Mouse (Mus musculus): ENCODE results near the gene Gspt2. TPM values are rescaled to one million over a fixed set of nuclear protein-coding genes. Genes with fewer than 3 reads are reported as not detected.
A peak's percentile ranks its signal among the peaks of the same experiment; 100 is the strongest.
"Not testable (repeated sequence)": the region's sequence is repeated elsewhere in the genome, so short reads cannot be mapped to it uniquely, and the experiment has no call there.

Gspt2 gene
- total RNA-seq (2021): under 1 TPM; 0.65 to 0.75 TPM

DNA sequence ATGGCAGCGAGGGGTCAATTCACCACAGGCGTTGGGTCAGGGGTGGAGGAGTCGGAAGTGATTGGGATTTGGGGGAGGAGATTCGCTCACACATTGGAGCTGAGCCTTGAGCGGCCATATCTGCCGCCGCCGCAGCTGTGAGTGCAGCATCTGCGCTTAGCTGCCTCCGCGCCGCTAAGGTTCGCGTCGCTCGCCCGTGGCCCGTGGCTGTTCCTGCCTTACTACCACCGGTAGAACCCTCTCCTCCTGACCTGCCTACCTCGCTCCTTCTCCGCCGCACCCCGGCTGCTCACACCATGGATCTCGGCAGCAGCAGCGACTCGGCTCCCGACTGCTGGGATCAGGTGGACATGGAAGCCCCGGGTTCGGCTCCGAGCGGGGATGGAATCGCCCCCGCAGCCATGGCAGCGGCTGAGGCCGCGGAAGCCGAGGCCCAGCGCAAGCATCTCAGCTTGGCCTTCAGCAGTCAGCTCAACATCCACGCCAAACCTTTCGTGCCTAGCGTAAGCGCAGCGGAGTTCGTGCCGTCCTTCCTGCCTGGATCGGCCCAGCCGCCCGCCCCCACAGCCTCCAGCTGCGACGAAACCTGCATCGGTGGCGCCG, at the start of gene Gspt2:
Gene Gspt2 (plus strand): TSS at position 109 of the 603 bp plus-strand sequence.
- peak; percentile 18 to 21 for DNase-seq
- intact Hi-C loops (cut with DNase I): no loop called here

DNA sequence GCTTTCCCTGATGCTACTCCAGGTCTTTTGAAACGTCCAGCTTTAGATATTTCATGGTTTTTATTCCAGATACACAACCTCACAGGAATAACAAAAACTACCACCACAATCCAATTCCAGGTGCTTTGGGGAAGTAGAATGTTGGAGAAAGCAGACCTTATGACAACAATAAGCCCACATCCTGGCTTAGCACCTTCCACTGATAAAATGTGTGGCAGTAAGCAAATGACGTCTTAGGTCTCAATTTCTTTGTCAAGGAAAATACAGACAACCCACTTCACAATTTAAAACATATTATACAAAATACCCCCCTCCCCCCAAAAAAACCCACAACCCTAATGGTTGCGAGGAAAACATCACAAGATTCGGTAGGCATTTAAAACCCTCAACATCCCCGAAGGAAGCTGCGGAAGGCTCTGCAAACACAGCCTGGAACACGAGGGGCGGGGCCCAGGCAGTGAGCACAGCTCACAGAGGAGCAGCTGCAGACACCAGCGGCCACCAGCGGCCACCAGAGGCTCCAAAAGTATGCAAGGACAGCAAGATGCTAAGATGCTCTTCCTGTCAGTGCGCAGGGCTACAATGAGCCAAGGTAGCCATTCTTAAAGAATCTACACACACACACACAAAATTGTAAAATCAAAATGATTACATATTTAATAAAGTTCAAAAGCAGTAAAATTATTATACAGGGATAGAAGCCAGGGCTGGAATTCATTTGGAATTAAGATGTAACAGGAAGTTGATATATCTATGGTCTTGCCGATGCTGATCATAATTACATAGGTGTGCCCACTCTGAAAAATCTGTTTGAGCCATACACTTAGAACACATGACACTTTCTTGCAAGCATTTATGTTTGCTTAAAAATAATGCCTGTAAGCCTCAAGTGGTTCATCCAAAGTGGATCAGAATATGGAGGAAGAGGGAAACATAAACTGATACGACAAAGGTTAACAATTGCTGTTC, 10.8 kb upstream of the Gspt2 start:
- DNase-seq: peak; percentile 2 to 11
- intact Hi-C loops (cut with DNase I): no loop called here

DNA sequence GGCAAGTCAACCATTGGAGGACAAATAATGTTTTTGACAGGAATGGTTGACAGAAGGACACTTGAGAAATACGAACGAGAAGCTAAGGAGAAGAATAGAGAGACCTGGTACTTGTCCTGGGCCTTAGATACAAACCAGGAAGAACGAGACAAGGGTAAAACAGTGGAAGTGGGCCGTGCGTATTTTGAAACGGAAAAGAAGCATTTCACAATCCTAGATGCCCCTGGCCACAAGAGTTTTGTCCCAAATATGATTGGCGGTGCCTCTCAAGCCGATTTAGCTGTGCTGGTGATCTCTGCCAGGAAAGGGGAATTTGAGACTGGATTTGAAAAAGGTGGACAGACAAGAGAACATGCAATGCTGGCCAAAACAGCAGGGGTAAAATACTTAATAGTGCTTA, 1.0 kb downstream of the Gspt2 start:
- intact Hi-C loops (cut with DNase I): no loop called here

GRCm38 (mm10) chrX:94648541-94648940, 12.7 kb downstream of the Gspt2 start:
- no peak for DNase-seq
- intact Hi-C loops (cut with DNase I): no loop called here

More for the DNA sequence above, 1.0 kb downstream of the Gspt2 start:
- no peak for DNase-seq

- no peak for DNase-seq
- intact Hi-C loops (cut with DNase I): no loop called here
Measured at GRCm38 (mm10) chrX:94657734-94658133, 21.9 kb downstream of the Gspt2 start.

DNA sequence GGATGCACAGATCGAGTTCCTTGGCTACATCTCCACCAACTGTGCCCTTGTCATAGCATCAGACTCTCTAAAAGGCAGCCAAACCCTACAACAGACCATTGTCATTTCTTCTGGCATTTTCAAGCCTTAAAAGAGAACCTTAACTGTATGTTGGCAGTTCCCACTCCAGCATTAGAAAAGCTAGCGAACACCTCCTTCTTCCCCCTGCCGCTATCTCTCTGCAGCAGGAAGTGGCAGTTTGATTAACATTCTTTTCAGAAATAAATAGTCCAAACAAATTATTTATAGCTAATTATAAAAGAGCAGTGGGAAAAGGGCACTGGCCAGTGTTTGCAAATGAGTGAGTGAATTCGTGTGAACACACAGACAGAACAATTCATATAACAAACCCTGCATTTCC, 34.9 kb downstream of the Gspt2 start:
- intact Hi-C loops (cut with DNase I): loop anchor here (10.0 kb wide), 1 partner anchor 344 kb away; no protein-coding TSS in a partner anchor
- DNase-seq: no peak

GRCm38 (mm10) chrX:94674977-94675376, 39.1 kb downstream of the Gspt2 start:
- peak in 1 of 2 experiments; percentile 44 for DNase-seq
- intact Hi-C loops (cut with DNase I): loop anchor here (10.0 kb wide), 1 partner anchor 340 kb away; no protein-coding TSS in a partner anchor

DNA sequence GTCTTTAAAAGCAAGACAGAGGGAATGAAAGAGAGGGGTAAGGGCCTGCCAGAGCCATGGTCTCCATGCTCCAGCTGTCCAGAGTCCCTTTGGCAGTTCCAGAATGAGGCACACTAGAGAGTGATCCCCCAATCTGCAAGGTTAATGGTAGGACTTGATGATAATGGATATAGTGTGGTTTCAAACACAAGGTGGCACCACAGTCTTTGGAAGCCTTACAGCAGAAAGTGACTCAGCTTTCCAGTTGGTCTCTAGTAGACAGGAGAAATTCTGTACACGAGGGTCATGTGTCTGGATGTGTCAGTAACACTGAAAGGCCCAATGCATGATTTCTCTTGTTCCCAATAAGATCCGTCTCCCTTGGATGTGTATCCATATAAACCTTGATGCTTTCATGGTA, 45.7 kb downstream of the Gspt2 start:
- intact Hi-C loops (cut with DNase I); DNase-seq: not testable (repeated sequence)

DNA sequence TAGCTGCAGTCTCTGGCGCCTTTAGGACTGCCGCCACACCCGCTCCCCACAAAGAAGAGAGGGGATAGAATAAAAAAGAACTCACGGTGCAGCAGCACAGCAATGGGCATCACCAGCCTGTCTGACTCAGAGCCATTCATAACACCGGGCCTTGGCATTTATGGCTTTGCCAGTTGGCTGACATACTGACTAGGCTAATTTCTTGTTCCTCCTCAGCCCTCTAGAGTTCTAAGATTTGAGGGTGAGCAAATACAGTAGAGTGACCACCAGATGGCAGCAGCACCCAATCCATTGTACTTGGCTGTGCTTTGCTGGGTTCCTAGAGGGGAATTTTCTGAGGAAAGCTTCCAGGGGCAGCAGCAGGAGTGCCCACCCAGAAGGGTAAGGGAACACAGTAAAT, 53.7 kb downstream of the Gspt2 start:
- intact Hi-C loops (cut with DNase I); DNase-seq: not testable (repeated sequence)

Other genes starting within 250 kb of the Gspt2 start
- gene Maged1, start 93.9 kb upstream of the Gspt2 start, total RNA-seq (2021): 10 to 100 TPM; 91.1 to 98.4 TPM
- gene Zxdb, start 88.5 kb downstream of the Gspt2 start, total RNA-seq (2021): 1 to 10 TPM; 4.5 to 5.9 TPM

Measured in heart, postnatal 36 days (tissue).